Mouse (Mus musculus) layer of hippocampus, postnatal 14 days (tissue): ENCODE data around the gene Ankrd11. TPM values are rescaled to one million over a fixed set of nuclear protein-coding genes. Genes with fewer than 3 reads are reported as not detected.

Experiments
- DNase-seq, 2 experiments: peaks; one replicate each; pipeline ENCODE4 v3.0.0; 2021 to 2022; ENCODE audit warnings: low spot score in 2 of 2, mixed read lengths in 1 of 2
- total RNA-seq, 2 experiments: library from RNA; stranded (reverse); gene quantifications; 2 replicates each; pipeline ENCODE4 v1.2.3; 2021

The Ankrd11 gene
- total RNA-seq, 2 experiments from 2014 or later = 152 to 159 TPM

DNA sequence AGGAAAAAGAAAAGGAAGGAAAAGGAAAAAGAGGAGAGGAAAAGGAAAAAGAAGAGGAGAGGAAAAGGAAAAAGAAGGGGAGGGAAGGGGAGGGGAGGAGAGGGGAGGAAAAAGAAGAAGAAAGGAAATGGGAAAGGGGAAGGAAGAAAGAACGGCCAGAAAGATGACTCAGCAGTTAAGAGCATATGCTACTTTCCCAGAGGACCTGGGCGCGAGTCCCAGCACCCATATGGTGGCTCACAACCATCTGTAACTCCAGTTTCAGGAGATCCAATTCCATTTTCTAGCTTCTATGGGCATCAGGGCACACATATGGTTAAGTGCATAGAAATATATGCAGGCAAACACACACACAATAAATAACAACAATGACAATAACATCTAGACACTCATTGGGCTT lies 73.9 kb downstream of the Ankrd11 start:
- peak in 1 of 2 experiments; percentile 52 for DNase-seq

GRCm38 (mm10) chr8:122966638-122967037 lies 75.4 kb downstream of the Ankrd11 start:
- no peak for DNase-seq

DNA sequence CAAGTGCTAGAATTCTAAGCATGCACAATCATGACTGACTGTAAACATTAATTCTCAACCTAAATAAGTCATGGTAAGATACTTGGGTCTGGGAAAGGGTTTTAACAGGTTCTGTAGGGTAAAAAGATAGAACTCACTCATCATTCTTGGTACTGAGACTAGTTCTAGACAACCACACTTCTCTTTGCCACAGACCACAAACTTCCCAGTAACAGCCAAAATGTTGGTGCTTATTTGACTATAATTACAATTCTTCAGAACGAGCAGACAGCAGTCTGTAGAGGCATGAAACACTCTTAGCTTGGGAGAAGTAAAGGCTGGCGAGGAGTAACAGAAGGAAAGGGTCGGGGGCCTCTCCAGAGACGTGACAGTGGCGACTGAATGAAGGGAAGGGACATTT lies 80.0 kb downstream of the Ankrd11 start:
- no peak for DNase-seq

GRCm38 (mm10) chr8:122961458-122961857 lies 80.6 kb downstream of the Ankrd11 start:
- no peak for DNase-seq

GRCm38 (mm10) chr8:122960932-122961331 lies 81.1 kb downstream of the Ankrd11 start:
- no peak for DNase-seq

DNA sequence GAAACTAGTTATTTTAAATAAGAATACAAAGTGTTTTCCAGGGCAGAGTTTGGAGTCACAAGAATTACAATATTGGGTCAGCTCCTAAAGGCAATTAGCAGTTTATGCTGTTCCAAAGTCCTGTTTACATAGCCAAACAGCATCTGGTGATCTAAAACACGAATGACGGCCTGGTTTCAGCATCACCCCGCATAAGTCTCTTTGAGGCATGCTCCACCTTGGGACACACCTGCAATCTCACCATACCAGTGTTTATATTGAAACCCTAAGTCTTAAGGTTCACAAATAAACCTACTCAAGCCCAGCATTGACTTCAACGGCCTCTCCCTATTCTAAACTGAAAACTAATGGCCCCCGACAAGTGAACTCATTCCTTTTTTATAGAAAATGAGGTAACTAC lies 81.8 kb downstream of the Ankrd11 start:
- DNase-seq = no peak

GRCm38 (mm10) chr8:122955997-122956396 lies 86.1 kb downstream of the Ankrd11 start:
- no peak for DNase-seq

DNA sequence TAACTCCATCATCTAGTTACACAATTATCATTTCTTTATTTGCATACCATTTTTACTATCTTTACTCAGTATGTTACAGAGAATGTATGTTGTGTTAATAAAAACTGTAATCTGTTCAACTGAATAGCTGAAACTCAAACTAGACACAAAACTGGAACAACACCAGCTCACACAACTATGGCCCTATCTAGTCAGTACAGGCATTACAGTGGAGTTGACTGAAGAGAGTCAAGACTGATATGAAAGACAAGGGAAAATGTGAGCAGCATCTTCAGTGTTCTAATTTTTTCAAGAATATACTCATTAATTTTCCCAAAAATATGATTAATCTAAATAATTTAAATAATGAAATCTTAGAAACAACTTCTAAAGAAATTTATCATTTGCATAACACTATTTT lies 86.9 kb downstream of the Ankrd11 start:
- DNase-seq = no peak

GRCm38 (mm10) chr8:122954090-122954799 lies 87.8 kb downstream of the Ankrd11 start:
- no peak for DNase-seq

DNA sequence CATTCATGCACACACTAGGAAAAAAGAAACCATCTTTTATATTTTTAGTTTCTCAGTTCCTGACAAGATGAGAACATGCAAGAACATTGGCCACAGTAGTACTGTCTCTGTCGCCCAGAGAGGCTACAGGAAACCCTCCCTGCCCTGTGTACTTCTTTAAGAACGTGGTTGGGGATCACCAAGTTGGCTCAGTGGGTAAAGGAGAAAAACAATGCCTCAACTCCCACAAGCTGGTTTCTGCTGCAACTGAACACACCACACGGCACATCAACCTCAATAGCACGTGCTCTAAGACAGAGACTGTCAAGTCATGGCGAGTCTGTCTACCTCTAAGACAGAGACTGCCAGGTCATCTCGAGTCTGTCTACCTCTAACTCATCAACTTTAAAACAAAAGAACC lies 89.0 kb downstream of the Ankrd11 start:
- no peak for DNase-seq

- no peak for DNase-seq
Measured at GRCm38 (mm10) chr8:122951456-122951855, 90.6 kb downstream of the Ankrd11 start.

- DNase-seq = no peak
Measured at GRCm38 (mm10) chr8:122949701-122950100, 92.4 kb downstream of the Ankrd11 start.

DNA sequence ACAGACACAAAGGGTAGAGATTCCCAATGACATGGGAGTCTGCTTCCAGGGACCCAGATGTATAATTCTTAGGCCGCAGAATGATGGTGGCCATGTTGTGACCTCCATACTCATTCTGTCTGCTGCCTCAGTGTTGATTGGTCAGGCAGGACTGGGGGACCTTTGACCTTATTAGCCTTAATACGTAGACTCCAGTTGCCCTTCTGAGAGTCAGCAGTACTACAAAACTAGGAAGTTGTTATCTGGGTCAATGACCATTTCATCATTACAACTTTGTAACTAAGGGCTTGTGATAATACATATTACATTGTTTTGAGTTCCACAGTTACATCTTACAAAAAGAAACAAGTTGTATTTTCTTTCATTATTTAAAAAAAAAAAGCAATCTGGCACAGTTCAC lies 96.3 kb downstream of the Ankrd11 start:
- DNase-seq = no peak

- no peak for DNase-seq
Measured at GRCm38 (mm10) chr8:122942803-122943713, 99.0 kb downstream of the Ankrd11 start.

GRCm38 (mm10) chr8:122938591-122938990 lies 103.5 kb downstream of the Ankrd11 start:
- no peak for DNase-seq

- DNase-seq = no peak
Measured at GRCm38 (mm10) chr8:122938170-122938569, 103.9 kb downstream of the Ankrd11 start.

- DNase-seq = no peak
Measured at GRCm38 (mm10) chr8:122937545-122938053, 104.5 kb downstream of the Ankrd11 start.

DNA sequence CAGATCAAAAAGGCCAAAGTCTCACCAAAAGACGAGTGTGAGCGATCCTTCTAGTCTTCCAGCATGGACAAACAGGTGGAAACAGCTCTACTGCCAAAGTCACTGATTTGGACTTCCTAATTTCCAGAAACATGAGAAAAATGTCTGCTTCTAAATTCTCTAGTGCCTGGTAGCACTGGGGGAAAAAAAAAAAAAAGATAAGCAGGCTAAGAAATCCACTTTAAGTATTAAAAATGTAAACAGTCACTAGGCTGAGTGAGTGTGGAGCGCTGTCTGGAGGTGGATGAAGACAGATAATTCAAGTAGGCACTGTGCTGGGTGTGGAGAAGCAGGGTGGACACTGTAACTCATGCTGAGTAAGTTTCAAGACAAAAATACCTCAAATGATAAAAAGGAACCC lies 106.2 kb downstream of the Ankrd11 start:
- DNase-seq = no peak

- DNase-seq = no peak
Measured at GRCm38 (mm10) chr8:122935118-122935517, 107.0 kb downstream of the Ankrd11 start.

GRCm38 (mm10) chr8:122933973-122934372 lies 108.1 kb downstream of the Ankrd11 start:
- no peak for DNase-seq

GRCm38 (mm10) chr8:122932561-122932959 lies 109.5 kb downstream of the Ankrd11 start:
- no peak for DNase-seq
